Mouse (Mus musculus): Measurements from ENCODE around the gene Bcr.
"Not testable (repeated sequence)": the region's sequence is repeated elsewhere in the genome, so short reads cannot be mapped to it uniquely, and the experiment has no call there.

Bcr gene

DNA sequence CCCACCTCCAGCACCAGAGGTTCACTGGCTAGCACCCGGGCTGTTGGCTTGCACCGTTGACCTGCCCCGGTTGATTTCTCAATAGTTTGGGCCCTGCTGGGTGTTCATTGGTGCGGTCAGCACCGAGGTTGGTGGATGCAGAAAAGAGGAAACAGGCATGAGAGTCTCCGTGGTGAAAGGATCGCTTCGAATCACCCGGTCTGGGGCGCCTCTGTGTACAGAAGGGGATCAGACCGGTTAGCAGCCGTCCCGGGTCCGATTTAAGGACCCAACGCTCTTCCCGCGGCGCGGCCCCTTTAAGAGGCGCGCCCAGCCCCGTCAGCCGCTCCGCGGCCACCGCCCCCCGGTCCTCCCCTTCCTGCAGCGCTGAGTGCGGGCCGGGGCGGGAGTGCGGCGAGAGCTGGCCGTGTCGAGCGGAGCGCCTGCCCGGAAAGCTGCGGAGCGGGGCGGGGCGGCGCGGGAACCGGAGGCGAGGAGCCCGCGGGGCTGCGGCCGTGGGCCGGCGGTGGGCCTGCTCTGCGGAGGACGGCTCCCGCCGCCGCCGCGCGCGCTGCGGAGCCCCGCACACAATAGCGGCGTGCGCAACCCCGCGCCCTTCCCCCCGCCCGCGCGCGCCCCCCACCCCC, at the start of gene Bcr:
Gene Bcr, plus strand, starts transcription at position 376 of the 626 bp plus-strand sequence.
- ATAC-seq (ENCODE audit: insufficient number of reproducible peaks, low FRiP score, low TSS enrichment) = peak; percentile 79

DNA sequence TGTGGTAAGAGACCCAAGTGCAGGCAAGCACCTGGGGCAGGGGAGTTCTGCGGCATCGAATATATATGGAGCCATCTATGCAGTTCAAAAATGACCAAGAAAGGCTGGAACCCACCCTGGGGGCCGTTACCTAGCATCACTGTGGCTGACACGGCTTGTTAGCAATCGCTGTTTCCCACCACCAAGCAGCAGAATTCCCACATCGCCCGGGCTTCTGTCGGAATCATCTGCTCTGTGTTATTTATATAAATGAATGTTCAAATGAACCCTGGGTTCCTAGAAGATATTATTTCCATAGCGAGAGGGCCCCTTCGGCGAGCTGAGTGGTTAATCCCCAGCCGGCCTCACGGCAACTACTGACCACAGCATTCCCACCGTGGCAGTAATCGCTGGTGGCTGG, 49.7 kb upstream of the Bcr start:
- ATAC-seq (ENCODE audit: insufficient number of reproducible peaks, low FRiP score, low TSS enrichment) = no peak

DNA sequence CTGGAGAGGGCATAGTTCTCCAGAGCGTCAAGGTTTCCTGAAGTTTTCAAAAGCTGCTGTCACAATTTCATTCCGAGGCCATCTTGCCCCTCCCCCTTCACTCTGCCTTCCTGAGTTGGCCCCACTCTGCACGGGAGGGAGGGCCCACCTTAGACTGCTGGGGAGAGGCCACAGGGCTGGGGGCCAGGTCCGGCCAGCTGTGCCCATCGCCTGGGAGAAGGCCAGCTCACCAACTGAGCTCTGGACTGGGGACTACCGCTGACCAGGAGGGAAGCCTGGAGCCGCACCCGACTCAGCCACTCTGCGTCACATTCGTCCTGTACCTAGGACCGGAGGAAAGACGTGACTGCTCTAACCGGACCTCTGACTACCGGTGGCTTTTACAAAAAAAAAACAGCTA, 44.9 kb upstream of the Bcr start:
- ATAC-seq (ENCODE audit: insufficient number of reproducible peaks, low FRiP score, low TSS enrichment) = no peak

DNA sequence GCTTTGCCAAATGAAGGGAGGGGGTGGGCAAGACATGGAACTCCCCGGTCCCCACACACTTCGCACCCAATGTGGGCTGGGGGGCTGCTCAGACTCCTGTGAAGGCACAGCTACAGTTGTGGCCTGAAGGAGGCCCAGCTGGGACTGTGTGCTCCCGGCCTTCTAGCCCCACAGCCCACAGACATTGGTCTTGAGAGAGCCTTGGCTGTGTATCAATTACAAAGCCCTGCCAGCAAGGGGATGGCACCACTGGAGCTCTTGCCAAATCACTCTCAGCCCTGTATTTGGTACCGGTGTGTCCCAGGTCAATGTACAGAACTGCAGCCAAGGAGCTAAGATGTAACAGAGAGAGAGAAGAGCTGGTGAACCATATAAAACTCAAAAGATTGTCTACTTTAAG, 43.9 kb upstream of the Bcr start:
- no peak for ATAC-seq (ENCODE audit: insufficient number of reproducible peaks, low FRiP score, low TSS enrichment)

DNA sequence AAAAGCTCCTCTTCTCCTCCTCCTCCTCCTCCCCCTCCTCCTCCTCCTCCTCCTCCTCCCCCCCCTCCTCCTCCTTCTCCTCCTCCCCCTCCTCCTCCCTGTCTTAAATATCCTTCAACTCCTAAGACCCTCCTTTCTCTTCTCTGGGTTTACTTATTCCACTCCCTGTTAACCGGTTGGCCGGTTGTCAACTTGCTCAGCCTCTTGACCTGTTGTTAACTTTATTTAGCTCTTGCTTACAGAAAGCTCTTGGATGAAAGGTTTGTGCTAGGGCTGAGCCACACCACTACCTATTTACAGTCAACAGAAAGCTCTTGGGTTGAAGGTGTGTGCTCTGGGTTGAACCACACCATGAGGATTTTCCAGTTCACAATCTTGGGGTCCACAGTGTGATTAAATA, 40.1 kb upstream of the Bcr start:
- ATAC-seq (ENCODE audit: insufficient number of reproducible peaks, low FRiP score, low TSS enrichment) = no peak

DNA sequence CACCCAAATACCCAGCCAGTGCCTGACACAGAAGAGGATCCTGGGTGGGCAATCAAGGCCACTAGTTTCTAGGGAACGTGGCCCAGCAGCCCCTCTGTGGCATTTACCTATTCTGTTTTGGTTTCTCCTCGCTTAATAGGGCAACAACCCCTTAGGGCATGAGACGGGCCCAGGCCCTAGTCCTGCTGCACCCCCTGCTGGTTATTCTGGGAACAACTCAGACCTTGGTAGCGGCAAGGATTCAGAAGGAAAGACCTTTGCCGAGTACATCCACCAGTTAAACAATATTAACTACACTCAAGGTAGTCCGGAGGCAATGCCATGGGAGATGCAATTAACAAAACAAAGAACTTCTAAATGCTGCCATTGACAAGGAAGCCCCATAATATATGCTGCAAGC, 39.3 kb upstream of the Bcr start:
- peak; percentile 59; the same call in 1 of the 2 replicates for ATAC-seq (ENCODE audit: insufficient number of reproducible peaks, low FRiP score, low TSS enrichment)

DNA sequence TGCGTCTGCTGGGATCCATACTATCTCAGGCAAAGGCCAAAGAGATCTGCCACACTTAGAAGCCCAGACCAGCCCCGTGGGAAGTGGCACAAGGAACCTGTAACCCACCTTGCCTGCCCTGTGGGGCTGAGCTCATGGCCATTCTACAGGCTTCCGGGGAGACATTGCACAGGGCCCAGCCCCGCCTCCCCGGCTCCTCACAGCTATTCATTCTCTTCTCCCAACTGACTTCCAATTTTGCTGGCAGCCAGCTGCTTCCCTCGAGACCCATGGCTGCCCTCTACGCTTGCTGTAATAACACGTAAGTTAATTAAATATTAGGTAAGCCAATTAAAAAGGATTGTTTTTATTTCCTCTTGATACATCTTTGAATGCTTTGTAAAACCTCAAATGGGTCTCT, 33.9 kb upstream of the Bcr start:
- no peak for ATAC-seq (ENCODE audit: insufficient number of reproducible peaks, low FRiP score, low TSS enrichment)

DNA sequence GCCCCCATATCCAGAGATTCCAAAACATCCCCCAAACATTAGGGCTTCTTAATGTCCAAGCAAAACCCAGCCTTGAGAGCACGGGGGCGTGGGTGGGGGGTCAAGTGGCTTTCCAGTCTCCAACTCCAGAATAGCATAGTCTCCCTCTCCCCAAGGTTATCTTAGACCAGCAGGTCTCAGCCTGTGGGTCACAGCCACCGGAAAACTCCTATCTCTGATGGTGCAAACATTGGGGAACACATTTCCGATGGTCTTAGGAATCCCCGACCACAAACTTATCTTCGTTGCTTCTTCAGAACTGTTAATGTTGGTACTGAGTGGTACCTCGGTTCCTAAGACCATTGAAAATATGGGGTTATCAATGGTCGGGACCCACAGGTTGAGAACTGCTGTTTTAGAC, 31.6 kb upstream of the Bcr start:
- ATAC-seq (ENCODE audit: insufficient number of reproducible peaks, low FRiP score, low TSS enrichment) = no peak

DNA sequence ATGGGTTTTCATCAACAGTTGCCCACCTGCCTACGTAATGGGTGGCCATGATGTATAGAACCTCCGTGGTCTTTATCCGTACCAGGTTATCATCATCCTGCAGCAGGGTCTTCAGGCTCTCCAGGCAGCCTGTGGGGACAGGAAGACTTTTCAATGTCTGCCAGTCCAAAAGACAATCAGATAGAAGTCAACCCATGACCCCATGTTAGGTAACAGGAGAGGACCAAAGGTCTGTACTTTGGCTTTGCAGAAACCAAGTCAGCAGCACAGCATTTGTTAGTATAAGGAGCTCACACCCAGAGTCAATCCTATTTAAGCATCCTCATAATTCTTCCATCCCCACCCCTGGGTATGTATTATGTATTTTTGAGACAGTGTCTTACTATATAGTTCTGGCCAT, 30.7 kb upstream of the Bcr start:
- ATAC-seq (ENCODE audit: insufficient number of reproducible peaks, low FRiP score, low TSS enrichment) = no peak

DNA sequence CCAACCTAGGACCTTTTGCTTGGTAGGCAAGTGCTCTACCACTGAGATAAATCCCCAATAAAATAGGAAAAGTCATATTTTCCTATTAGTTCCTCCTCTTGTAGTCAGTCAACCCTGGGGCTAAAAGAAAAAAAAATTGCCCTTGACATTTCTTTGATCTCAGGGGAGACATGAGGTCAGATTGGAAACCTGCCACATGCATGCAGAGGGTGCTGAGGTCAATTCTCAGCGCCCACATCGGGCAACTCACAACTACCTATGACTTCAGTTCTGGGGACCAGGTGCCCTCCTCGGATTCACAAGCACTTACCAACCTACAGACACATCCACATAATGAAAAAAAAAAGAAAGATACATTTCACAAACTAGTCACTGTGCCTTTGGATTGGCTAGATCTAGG, 30.2 kb upstream of the Bcr start:
- no peak for ATAC-seq (ENCODE audit: insufficient number of reproducible peaks, low FRiP score, low TSS enrichment)

DNA sequence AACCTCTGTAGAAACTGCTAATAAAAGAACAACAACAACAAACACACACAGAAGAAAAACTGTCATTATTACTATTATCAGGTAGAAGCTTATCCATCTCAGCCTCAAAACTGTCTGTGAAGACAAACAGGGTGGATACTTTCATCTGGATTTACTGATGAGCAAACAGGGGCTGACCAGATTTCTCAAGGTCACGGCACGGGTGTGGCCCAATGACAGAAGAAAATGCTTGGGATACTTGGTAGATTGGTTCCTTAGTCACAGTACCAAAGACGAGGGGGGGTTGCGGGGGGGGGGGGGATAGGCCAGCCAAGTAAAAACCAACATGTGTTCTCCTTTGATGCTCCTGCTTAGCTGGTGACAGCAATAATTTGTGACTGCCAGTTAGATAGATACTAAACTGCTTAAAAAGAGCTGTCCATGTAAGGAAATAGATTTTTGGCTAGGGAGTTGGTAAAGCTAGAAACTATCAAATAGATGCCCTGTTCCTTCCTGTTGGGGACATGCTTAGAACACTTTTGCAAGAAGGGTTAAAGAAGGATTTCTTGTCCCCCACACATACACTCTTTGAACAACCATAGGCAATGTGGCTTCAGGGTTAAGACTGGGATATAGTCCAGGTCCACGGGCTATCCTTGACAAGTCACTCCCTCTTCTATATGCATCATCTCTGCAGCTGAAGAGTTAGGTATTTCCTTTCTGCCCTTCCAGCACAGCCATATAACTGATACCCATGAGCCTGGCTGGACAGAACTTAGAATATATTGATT, 28.9 kb upstream of the Bcr start:
- no peak for ATAC-seq (ENCODE audit: insufficient number of reproducible peaks, low FRiP score, low TSS enrichment)

DNA sequence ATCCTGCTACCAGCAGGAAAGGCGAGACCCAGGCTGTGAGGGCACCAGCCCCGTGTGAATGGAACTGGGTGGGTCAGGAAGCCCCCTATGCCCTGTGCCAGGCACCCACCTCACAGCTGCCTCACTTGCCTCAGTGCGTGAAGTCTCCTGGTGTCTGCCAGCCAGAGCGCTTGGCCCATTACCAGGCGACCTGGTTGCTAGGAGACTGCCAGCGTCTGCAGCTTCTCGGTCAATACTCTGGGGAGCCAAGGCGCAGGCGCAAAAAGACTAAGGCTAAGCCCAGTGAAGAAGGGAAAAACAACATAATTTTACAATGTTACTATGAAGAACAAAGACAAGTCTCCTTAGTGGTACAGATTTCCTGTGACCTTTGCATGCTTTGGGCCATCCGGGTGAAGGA, 28.0 kb upstream of the Bcr start, which contains the start of gene Rsph14:
Gene Rsph14, minus strand, starts transcription at position 192 of the 400 bp plus-strand sequence.
- peak; percentile 31; the same call in 1 of the 2 replicates for ATAC-seq (ENCODE audit: insufficient number of reproducible peaks, low FRiP score, low TSS enrichment)

DNA sequence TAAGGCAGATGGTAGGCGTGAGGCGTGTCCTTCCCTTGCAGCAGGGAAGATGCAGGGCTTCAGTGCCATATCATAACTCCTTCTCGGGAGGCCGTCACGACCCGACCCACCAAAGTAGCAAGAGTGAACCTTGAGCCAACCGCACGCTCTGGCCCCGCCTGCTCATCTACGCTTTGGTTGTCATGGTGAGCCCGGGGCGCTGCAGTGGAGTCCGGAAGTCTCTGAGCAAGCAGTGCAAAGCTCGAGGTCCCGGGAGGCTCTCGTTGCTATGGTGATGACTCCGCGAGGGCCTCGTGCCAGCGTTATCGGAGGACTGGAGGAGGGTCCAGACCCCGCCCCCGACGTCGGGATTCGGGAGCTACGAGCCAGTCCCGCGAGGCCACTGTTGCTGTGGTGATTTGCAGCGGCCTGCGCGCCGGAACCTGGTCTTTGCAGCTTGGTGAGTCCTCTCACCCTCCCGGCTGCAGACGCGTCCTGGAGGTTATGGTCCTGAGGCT, 23.5 kb upstream of the Bcr start, which contains the start of gene Rab36:
Gene Rab36, plus strand, starts transcription at position 176 of the 497 bp plus-strand sequence.
- peak; percentile 83 for ATAC-seq (ENCODE audit: insufficient number of reproducible peaks, low FRiP score, low TSS enrichment)

DNA sequence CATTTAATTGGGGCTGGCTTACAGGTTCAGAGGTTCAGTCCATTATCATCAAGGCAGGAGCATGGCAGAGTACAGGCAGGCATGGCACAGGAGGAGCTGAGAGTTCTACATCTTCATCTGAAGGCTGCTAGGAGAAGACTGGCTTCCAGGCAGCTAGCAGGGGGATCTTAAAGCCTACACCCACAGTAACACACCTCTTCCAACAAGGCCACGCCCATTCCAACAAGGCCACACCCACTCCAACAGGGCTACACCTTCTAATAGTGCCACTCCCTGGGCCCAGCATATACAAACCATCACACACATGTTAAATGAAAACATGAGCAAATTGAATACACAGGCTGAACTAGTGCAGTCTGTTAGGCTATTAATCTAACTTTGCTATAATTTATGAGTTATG, 18.3 kb upstream of the Bcr start:
- ATAC-seq (ENCODE audit: insufficient number of reproducible peaks, low FRiP score, low TSS enrichment) = not testable (repeated sequence)

DNA sequence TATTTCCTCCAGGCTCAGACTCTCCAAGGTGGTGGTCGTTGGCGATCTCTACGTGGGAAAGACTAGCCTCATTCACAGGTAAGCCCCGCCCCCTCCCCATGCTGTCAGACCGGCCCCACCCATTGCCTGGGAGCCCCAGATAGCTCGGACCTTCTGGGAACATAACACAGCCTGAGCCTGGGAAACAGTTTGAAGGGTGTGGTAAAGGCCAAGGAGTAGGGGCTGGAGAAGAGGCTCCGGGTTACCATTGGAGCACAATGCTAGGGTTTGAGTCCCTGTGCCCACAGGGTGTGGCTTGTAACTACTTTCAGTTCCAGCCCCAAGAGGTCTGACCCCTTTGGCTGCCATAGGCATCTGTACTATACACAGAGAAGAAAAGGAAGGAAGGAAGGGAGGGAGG, 15.9 kb upstream of the Bcr start:
- ATAC-seq (ENCODE audit: insufficient number of reproducible peaks, low FRiP score, low TSS enrichment) = no peak

DNA sequence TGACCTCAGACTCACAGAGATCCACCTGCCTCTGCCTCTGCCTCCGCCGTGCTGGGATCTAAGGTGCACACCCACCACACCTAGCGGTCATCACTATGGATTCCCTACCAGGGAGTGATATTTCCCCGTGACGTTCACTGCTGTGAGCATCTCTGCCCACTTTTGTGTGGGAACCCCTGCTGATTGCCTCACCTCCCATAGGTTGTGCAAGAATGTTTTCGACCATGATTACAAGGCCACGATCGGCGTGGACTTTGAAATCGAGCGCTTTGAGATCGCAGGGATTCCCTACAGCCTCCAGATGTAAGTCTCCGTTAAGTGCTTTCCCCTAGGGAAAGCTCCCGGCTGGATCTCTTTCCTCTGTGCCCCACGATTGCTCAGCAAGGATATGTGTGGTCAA, 14.6 kb upstream of the Bcr start:
- no peak for ATAC-seq (ENCODE audit: insufficient number of reproducible peaks, low FRiP score, low TSS enrichment)

DNA sequence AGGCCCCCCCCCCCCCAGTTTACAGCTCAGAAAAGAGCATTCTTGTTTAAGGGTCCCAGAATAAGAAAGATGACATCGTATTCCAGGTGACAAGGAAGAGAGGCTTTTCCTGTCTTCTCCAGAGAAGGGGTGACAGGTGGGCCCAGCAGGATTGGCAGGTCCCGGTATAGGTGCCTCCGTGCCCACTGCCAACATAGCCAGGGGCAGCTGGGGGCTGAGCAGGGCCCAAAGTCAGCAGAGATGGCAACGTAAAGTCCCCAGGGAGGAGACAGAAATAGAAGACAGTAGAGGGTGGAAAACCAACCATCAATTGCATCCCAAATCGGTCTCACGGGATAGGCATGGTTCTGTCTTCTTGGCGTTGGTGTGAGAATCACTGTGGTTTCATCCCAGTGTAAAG, 11.7 kb upstream of the Bcr start:
- no peak for ATAC-seq (ENCODE audit: insufficient number of reproducible peaks, low FRiP score, low TSS enrichment)

DNA sequence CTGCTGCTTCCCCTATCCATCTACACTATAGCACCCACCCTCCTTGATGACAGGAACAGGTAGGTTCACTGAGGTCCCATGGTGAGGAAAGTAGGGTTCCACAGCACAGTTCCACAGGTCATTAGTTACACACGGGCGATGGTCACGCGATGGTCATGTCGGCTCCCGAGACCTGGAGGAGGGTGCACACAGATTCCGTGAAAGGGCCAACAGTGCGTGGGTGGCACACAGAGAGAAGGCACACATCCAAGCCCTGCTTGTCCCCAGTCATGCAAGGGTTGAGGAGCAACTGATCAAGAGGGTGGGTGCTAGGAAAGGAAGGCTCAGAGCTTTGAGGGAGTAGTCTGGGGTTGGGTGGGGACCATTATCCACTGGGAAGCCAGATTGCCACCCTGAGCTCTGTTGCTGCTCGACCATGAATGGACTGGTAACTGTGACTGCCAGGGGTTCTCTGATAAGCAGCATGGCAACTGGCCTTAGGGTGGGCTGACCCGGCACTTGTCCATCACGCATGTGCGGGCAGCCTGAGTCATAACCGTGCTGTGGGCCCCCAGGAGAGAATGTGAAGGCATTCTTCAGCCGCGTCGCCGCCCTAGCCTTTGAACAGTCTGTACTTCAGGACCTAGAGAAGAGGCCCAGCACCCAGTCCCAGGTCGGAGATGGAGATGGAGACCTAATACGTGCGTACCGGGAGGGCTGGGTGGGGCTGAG, 8.9 kb upstream of the Bcr start:
- ATAC-seq (ENCODE audit: insufficient number of reproducible peaks, low FRiP score, low TSS enrichment) = no peak

DNA sequence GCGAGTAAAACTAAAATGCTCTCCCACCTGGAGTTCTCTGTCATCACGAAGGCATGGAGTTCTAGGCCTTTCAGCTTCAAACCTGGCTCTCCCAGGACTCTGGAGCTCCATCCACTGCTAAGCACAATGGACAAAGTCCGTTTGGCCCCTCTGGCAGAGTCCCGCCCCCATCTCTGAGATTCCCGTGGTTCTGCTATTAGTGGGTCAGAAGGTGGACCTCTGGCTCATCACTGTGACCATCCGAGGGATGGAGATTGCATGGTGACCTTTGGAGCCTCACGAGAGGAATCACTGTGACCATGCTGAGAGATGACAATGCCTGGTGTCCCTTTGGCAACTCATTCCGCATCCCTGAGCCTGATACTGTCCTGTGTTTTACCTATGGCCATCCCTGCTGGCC, 7.5 kb upstream of the Bcr start:
- ATAC-seq (ENCODE audit: insufficient number of reproducible peaks, low FRiP score, low TSS enrichment) = no peak

DNA sequence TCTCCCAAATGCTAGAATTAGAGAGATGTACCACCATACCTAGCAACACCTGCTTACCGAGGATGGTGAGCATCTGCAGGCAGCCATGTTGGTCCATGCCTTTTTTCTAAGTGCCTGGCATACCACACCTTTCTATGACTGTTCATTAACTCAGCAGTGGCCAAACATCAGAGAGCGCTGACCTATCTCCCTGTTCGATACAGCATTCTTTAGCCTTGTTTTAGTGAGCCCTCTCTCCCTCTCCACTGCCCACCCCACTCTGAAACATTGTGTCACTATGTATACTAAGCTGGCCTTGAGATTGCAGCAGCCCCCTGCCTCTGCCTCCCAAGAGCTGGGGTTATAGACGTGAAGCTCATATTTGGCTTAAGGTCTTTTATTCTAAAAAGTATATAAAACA, 6.7 kb upstream of the Bcr start:
- ATAC-seq (ENCODE audit: insufficient number of reproducible peaks, low FRiP score, low TSS enrichment) = no peak

DNA sequence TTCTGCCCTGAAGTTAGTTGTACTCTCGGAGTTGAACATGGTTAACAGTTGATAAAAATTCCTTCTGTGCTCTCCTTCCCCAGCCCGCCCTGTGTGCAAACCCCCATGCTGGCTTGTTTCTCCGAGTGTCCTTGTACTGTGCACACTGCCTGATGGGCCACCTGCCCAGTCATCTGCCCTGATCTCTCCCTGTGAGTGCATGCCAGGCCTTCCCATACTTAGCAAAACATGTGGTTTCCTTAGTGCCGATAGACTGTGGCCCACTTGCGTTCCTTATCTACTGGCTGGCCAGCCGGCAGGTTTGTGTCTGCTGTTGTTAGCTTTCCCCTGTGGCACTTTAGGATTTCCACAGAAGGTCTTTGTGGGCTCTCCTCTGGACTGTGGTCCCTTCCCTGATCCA, 6.3 kb upstream of the Bcr start:
- ATAC-seq (ENCODE audit: insufficient number of reproducible peaks, low FRiP score, low TSS enrichment) = no peak

Measured in cerebellum, adult (tissue).